Mouse (Mus musculus): ENCODE results near the gene Trabd2b.

- TF ChIP-seq CTCF (IDR thresholded peaks at IDR 0.05; ENCODE audit: control insufficient read depth, insufficient read depth, insufficient replicate concordance, low read depth, low read length), result no peak
- TF ChIP-seq POLR2A (IDR thresholded peaks at IDR 0.05; ENCODE audit: control insufficient read depth, low read depth, low read length), result no peak
Measured at GRCm38 (mm10) chr4:114614086-114614485, 207.6 kb downstream of the Trabd2b start.

Data from testis, adult 2 months (tissue).